Mouse (Mus musculus): Measurements from ENCODE around the gene Gsk3a. TPM values are rescaled to one million over a fixed set of nuclear protein-coding genes. Genes with fewer than 3 reads are reported as not detected.

The Gsk3a gene
- polyA plus RNA-seq, 1 experiment from 2014 or later = 15.7 TPM

DNA sequence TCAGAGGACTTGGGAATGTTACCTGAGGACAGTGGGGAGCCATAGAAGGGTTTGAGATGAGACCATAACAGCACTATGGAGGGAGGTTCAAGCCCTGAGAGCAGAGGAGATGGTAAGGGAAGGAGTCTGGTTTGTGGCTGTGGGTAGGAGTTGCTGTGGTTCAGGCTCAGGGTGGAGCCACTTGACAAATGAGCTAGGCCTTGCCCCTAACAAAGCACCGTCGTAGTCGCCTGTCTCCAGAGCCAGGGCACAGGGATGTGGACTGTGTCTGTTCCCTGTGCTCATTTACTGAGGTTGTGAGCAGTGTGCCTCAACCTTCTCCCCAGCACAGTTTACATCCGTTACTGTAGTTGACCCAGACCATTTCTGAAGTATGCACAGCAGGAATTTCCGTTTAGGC, 36.9 kb upstream of the Gsk3a start:
- H3K4me1 ChIP-seq (ENCODE audit: control insufficient read depth, insufficient read depth, low read length) = peaks cover 30% of the 10 kb centered on the region
- H3K27me3 ChIP-seq (ENCODE audit: control insufficient read depth, insufficient read depth, low read length) = no peaks in the 10 kb centered on the region
- H3K4me3 ChIP-seq (ENCODE audit: low read length) = no peak overlapping the region
- no peak for ATAC-seq (ENCODE audit: low FRiP score, low TSS enrichment)
- no peaks in the 10 kb centered on the region for H3K9me3 ChIP-seq (ENCODE audit: control insufficient read depth, low read length)
- peaks cover 29% of the 10 kb centered on the region for H3K36me3 ChIP-seq (ENCODE audit: control insufficient read depth, insufficient read depth, low read length)
- H3K4me2 ChIP-seq (replicated peaks; ENCODE audit: low read depth, low read length) = no peak overlapping the region
- no peak overlapping the region for H3K9ac ChIP-seq (ENCODE audit: low read depth, low read length)
- no peak overlapping the region for H3K27ac ChIP-seq (ENCODE audit: low read depth, low read length)
- 50% methylated on average over 5 of the region's 5 CpGs for WGBS

DNA sequence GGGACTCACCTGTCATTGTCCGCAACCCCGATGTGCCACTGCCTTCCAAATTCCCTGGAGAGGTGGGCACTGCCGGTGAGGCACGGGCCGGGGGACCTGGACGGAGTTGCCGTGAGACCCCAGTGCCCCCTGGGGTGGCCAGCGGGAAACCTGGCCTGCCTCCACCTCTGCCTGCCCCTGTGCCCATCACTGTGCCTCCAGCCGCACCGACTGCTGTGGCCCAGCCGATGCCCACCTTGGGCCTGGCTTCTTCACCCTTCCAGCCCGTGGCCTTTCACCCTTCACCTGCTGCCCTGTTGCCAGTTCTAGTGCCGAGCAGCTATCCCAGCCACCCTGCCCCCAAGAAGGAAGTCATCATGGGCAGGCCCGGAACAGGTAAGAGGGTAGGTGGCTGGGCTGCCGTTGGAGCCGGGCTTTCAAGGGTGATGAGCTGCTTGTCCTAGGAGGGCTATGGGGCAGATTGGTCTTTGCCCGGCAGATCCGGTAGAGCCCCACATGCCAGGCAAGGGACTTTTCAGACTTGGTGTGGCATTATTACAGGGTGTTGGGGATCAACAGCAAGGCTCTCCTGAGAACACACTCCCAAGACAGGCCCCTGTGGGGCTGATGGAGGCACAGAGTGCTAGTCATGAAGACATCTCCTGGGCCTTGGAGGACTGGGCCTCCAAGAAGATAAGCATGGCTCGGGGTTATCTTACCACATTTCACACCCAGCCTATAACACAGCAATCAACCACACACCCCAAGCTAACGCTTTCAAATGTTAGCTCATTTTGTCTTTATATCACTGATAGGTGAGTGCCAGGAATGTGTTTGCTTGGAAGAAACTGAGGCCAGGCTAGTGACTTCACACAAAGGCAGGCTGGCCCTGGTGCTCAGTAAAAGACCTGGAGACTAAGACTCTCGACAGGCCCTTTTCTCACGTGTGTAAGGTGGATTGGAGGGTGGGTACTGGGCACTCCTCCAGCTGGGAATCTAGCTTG, 35.9 kb upstream of the Gsk3a start:
- Histone ChIP-seq H3K4me1 (ENCODE audit: control insufficient read depth, insufficient read depth, low read length) (peaks cover 35% of the 10 kb centered on the region), H3K27me3 (ENCODE audit: control insufficient read depth, insufficient read depth, low read length) (no peaks in the 10 kb centered on the region), H3K9ac (ENCODE audit: low read depth, low read length) (no peak overlapping the region), H3K9me3 (ENCODE audit: control insufficient read depth, low read length) (no peaks in the 10 kb centered on the region), H3K4me2 (replicated peaks; ENCODE audit: low read depth, low read length) (no peak overlapping the region), H3K36me3 (ENCODE audit: control insufficient read depth, insufficient read depth, low read length) (peaks cover 29% of the 10 kb centered on the region), H3K27ac (ENCODE audit: low read depth, low read length) (no peak overlapping the region), H3K4me3 (ENCODE audit: low read length) (no peak overlapping the region)
- 91% methylated on average over 22 of the region's 22 CpGs for WGBS
- ATAC-seq (ENCODE audit: low FRiP score, low TSS enrichment) = no peak

DNA sequence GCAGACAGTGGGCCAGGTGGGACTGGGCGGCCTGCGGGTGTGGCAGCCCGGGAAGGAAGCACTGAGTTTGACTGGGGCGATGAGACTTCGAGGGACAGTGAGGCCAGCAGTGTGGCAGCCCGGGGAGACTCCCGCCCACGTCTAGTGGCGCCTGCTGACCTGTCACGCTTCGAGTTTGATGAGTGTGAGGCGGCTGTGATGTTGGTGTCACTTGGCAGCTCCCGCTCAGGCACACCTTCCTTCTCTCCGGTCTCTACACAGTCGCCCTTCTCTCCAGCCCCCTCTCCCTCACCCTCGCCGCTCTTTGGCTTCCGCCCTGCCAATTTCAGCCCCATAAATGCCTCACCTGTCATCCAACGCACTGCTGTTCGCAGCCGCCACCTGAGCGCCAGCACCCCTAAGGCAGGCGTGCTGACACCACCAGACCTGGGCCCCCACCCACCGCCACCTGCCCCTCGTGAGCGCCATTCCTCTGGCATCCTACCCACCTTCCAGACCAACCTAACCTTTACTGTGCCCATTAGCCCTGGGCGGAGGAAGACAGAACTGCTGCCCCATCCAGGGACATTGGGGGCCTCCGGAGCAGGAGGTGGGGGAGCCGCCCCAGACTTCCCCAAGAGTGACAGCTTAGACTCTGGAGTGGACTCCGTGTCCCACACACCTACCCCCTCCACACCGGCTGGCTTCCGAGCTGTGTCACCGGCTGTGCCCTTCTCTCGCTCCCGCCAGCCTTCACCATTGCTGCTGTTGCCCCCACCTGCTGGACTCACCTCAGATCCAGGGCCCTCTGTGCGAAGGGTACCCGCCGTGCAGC, 35.0 kb upstream of the Gsk3a start:
- no peaks in the 10 kb centered on the region for H3K9me3 ChIP-seq (ENCODE audit: control insufficient read depth, low read length)
- 85% methylated on average over 38 of the region's 38 CpGs for whole genome bisulfite sequencing
- no peaks in the 10 kb centered on the region for H3K27me3 ChIP-seq (ENCODE audit: control insufficient read depth, insufficient read depth, low read length)
- H3K36me3 ChIP-seq (ENCODE audit: control insufficient read depth, insufficient read depth, low read length) = peaks cover 29% of the 10 kb centered on the region
- no peak for ATAC-seq (ENCODE audit: low FRiP score, low TSS enrichment)
- no peak overlapping the region for H3K4me3 ChIP-seq (ENCODE audit: low read length)
- H3K27ac ChIP-seq (ENCODE audit: low read depth, low read length) = no peak overlapping the region
- H3K9ac ChIP-seq (ENCODE audit: low read depth, low read length) = no peak overlapping the region
- peaks cover 31% of the 10 kb centered on the region for H3K4me1 ChIP-seq (ENCODE audit: control insufficient read depth, insufficient read depth, low read length)
- H3K4me2 ChIP-seq (replicated peaks; ENCODE audit: low read depth, low read length) = no peak overlapping the region

DNA sequence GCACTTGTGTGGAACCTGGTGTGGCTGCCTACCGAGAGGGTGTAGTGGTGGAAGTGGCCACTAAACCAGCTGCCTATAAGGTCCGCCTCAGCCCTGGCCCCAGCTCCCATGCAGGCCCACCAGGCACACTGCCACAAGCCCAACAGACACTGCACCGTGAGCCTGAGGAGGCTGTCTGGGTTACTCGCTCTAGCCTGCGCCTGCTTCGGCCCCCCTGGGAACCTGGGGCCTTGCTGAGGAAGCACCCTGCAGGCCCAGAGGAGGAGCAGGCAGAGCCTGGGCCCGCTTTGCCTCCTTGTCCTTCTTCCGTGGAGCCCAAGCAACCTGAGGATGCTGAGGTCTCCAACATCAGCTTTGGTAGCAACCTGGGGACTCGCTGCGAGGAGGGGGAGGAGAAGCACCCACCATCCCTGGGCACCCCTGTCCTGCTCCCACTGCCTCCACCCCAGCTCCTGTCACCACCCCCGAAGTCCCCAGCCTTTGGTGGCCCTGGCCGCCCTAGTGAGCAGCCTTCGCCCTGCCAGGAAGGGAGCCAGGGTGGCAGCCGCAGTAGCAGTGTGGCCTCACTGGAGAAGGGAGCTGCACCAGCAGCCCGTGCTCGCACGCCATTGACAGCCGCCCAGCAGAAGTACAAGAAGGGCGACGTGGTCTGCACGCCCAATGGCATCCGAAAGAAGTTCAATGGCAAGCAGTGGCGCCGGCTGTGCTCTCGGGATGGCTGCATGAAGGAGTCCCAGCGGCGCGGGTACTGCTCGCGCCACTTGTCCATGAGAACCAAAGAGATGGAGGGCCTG, 34.2 kb upstream of the Gsk3a start:
- Histone ChIP-seq H3K4me1 (ENCODE audit: control insufficient read depth, insufficient read depth, low read length) (peaks cover 26% of the 10 kb centered on the region), H3K27me3 (ENCODE audit: control insufficient read depth, insufficient read depth, low read length) (no peaks in the 10 kb centered on the region), H3K9ac (ENCODE audit: low read depth, low read length) (peak overlapping the region; percentile 2; the same call in 1 of the 2 replicates), H3K9me3 (ENCODE audit: control insufficient read depth, low read length) (no peaks in the 10 kb centered on the region), H3K27ac (ENCODE audit: low read depth, low read length) (no peak overlapping the region), H3K4me2 (replicated peaks; ENCODE audit: low read depth, low read length) (no peak overlapping the region), H3K4me3 (ENCODE audit: low read length) (no peak overlapping the region), H3K36me3 (ENCODE audit: control insufficient read depth, insufficient read depth, low read length) (peaks cover 29% of the 10 kb centered on the region)
- 88% methylated on average over 30 of the region's 30 CpGs for WGBS
- no peak for ATAC-seq (ENCODE audit: low FRiP score, low TSS enrichment)

DNA sequence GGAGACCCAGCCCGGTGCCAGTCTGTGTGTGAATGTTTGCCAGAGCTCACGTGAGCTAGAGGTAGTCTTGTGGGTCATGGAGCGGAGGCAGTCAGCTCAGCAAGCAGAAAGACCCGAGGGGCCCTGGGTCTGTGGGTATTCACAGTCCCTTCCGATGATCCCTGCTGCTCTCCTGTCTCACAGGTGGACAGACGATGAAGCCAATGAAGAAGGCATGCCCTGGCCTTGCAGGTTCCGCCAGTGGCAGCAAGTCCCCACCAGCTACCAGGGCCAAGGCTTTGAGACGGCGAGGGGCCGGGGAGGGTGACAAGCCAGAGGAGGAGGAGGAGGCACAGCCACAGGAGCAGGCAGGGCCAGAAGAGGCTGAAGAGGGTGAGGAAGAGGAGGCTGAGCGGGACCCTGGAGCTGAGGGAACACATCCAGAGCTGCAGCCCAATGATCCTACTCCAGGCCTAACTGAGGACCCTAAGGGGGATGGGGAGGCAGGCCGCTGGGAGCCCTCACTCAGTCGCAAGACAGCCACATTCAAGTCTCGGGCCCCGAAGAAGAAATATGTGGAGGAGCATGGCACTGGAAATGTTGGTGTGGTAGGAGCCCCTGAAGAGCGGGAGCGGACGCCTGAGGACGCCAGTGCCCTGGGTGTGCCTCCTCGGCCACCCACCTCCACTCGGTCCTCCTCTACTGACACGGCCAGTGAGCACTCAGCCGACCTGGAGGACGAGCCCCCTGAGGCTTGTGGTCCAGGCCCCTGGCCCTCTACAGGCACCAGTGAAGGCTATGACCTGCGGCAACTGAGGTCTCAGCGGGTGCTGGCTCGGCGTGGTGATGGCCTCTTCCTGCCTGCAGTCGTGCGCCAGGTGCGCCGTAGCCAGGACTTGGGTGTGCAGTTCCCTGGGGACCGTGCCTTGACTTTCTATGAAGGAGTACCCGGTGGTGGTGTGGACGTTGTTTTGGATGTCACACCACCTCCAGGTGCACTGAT, 33.3 kb upstream of the Gsk3a start:
- Histone ChIP-seq H3K27me3 (ENCODE audit: control insufficient read depth, insufficient read depth, low read length) (no peaks in the 10 kb centered on the region), H3K4me2 (replicated peaks; ENCODE audit: low read depth, low read length) (no peak overlapping the region), H3K4me3 (ENCODE audit: low read length) (no peak overlapping the region), H3K36me3 (ENCODE audit: control insufficient read depth, insufficient read depth, low read length) (peaks cover 29% of the 10 kb centered on the region), H3K9me3 (ENCODE audit: control insufficient read depth, low read length) (no peaks in the 10 kb centered on the region), H3K4me1 (ENCODE audit: control insufficient read depth, insufficient read depth, low read length) (peaks cover 28% of the 10 kb centered on the region), H3K27ac (ENCODE audit: low read depth, low read length) (no peak overlapping the region), H3K9ac (ENCODE audit: low read depth, low read length) (peak overlapping the region; percentile 80)
- 89% methylated on average over 35 of the region's 35 CpGs for WGBS
- ATAC-seq (ENCODE audit: low FRiP score, low TSS enrichment) = no peak

DNA sequence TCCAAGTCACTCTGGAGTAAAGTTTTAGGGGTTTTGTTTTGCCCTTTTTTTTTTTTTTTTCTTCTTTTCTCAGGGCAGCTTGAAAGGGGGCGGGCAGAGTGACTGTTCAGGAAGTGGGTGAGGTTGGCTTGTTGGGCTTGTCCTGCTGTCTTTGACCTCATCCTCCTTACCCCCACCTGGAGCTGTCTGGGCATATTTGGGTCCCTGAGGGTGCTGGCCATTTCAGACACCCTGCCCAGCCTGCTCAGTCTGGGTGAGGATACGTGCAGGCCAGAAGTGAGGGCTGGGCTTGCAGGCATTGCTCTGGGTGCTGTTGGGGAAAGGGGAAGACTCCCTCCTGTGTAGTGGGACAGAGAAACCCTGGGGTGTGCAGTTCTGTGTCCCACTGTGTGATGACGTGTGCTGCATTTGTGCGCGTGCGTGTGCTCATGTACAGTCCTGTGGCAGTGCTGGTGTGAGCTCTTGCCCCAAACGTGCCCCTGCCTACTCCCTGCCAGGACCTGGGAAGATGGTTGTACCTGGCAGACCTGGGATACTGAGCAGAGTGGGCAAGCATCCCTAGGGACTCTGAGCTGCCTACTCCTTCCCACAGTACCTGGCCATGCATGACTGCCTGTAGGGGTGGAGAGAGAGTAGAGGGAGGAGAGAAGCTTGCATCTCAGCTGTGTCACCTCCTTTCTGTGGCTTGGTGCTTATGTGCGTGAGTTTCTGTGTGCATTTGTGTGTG, 32.1 kb upstream of the Gsk3a start:
- peaks cover 25% of the 10 kb centered on the region for H3K4me1 ChIP-seq (ENCODE audit: control insufficient read depth, insufficient read depth, low read length)
- no peaks in the 10 kb centered on the region for H3K27me3 ChIP-seq (ENCODE audit: control insufficient read depth, insufficient read depth, low read length)
- H3K9me3 ChIP-seq (ENCODE audit: control insufficient read depth, low read length) = no peaks in the 10 kb centered on the region
- peak overlapping the region; percentile 80 for H3K9ac ChIP-seq (ENCODE audit: low read depth, low read length)
- peaks cover 29% of the 10 kb centered on the region for H3K36me3 ChIP-seq (ENCODE audit: control insufficient read depth, insufficient read depth, low read length)
- peak overlapping the region; percentile 82; the same call in 1 of the 2 replicates for H3K4me3 ChIP-seq (ENCODE audit: low read length)
- peak overlapping the region; percentile 48; the same call in 1 of the 2 replicates for H3K27ac ChIP-seq (ENCODE audit: low read depth, low read length)
- WGBS = 75% methylated on average over 8 of the region's 8 CpGs
- ATAC-seq (ENCODE audit: low FRiP score, low TSS enrichment) = no peak
- peak overlapping the region; percentile 77 for H3K4me2 ChIP-seq (replicated peaks; ENCODE audit: low read depth, low read length)

DNA sequence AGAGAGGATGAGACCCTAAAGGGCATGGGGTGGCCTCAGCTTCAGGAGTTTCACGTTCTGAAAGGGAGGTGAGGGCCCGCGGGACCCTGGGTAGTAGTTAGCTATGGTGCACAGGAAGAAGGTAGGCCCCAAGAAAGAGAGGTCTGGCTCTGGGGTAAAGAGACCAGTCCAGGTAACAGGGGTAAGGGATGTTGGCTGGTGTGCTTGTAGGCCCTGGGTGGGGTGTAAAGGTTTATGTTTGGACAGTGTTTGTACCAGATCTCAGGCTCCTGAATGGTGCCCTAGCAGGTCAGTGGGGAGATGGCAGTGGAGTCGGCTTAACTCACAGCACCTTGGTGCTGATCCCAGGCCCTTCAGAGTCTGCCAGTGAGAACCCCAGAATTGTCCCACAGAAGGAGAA, 31.4 kb upstream of the Gsk3a start:
- peaks cover 25% of the 10 kb centered on the region for H3K4me1 ChIP-seq (ENCODE audit: control insufficient read depth, insufficient read depth, low read length)
- H3K36me3 ChIP-seq (ENCODE audit: control insufficient read depth, insufficient read depth, low read length) = peaks cover 29% of the 10 kb centered on the region
- peak overlapping the region; percentile 48; the same call in 1 of the 2 replicates for H3K27ac ChIP-seq (ENCODE audit: low read depth, low read length)
- H3K9me3 ChIP-seq (ENCODE audit: control insufficient read depth, low read length) = no peaks in the 10 kb centered on the region
- ATAC-seq (ENCODE audit: low FRiP score, low TSS enrichment) = no peak
- peak overlapping the region; percentile 77 for H3K4me2 ChIP-seq (replicated peaks; ENCODE audit: low read depth, low read length)
- H3K9ac ChIP-seq (ENCODE audit: low read depth, low read length) = peak overlapping the region; percentile 80; the same call in 1 of the 2 replicates
- no peaks in the 10 kb centered on the region for H3K27me3 ChIP-seq (ENCODE audit: control insufficient read depth, insufficient read depth, low read length)
- H3K4me3 ChIP-seq (ENCODE audit: low read length) = peak overlapping the region; percentile 82
- WGBS = 36% methylated on average over 4 of the region's 4 CpGs

Data from kidney, embryonic 14.5 days (tissue).